Mouse (Mus musculus): ENCODE measurements around the gene Sstr3.

The Sstr3 gene
- long read RNA-seq, experiment 1 = 0 reads
- long read RNA-seq, experiment 2 = 0 reads

DNA sequence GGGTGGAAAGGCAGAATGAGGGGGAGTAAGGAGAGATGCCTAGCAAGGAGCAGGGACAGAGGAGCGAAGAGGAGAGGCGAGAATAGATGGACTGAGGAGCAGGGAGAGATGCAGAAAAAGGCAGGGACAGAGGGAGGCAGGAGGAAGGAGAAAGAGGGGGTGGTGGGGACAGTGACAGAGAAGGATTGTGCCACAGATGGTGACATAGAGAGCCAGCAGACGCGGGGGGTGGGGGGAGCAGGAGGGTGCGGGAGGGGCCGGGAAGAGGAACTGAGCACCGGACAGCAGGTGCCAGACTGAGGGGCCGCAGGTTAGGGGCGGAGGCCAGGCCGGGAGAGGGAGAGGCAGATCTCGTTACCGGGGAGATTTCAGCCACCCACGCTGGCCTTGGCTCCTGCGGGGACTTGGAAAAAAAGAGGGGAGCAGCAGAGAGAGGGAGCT, at the start of gene Sstr3:
Gene Sstr3 (minus strand): TSS at position 125 of the 441 bp plus-strand sequence.
- intact Hi-C loops (cut with DNase I) = loop anchor here (10.0 kb wide), 1 partner anchor 190 kb away; no protein-coding TSS in a partner anchor

DNA sequence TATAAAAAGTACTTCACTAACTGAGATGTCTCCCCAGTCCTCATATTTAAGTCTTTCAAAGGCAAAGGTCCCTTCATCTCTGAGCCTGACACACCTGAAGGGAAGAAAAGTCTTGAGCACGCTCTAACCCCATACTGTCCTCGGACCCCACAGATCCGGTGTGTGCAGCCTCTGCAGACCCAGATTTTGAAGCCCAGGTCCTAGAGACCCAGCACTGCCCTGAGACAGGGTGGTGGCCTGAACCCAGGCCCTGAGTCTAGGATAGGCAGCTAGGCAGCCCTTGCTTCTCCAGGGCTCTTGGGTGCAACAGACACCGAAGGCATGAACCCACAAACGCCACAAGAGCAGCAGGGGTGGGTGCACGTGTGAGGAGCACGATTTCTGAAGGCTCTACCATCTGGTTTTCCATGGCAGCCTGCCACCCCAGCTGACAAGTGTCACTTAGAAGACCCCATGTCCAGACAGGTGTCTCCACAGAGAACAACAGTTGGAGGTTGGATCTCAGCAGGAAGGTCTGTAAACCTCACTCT, 49.5 kb upstream of the Sstr3 start:
- intact Hi-C loops (cut with DNase I) = no loop called here

DNA sequence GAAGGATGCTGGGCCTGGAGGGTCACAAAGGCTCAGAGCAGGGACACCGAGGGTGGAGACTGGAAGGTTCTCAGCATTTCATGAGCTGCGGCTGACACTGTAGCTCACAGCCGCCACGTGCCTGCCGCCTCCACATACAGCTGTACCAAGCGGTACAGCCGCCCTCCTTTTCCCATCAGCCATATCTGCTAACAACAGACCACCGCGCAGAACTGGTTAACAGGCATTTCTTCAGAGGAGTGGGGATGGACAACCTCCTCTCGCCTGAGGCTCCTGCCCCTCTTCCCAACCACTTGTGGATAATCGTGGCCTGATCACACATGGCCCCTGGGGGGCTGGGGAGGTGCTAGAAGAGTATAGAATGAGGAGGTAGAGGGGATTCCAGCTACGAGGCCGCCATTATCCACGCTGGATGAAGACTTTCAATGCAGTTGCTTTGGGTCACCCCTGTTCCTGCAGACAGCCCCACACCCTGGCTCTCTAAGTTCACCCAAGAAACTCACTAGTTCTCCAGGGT, 48.0 kb upstream of the Sstr3 start:
- intact Hi-C loops (cut with DNase I) = no loop called here

DNA sequence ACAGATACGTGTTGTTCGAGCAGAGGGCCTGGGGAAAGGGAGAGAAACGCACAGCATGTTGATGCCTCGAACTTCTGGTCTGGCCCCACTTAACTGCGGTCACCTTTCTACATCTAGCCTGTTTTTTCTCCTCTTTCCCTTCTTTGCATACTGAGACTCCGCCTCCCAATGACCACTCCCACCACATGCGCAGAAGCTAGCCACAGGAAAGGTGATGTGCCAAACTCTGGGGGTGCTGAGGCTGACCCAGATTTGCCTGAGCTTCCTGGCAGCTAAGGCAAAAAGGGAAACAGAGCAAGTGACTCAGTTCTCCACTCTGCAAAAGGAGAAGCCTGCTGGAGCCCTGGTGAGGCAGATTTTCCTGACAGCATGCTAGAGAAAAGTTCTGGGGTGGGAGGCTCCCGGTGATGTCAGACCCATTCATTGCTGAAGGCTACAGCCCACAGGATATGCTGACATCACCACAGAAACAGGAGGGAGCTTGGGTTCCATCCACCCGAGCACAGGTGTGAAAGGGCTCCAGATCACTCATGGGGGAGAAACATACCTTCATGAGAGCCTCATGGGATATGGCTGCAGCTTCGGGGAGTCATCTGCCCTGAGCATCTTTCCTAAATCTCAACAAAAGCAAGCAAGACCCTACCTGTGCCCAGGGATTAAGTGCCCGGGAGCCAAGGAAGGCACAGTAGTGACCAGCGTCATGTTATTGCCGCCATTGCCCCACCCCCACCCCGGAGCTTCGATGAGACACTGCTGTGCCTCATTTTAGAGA, 47.4 kb upstream of the Sstr3 start:
- intact Hi-C loops (cut with DNase I) = no loop called here

DNA sequence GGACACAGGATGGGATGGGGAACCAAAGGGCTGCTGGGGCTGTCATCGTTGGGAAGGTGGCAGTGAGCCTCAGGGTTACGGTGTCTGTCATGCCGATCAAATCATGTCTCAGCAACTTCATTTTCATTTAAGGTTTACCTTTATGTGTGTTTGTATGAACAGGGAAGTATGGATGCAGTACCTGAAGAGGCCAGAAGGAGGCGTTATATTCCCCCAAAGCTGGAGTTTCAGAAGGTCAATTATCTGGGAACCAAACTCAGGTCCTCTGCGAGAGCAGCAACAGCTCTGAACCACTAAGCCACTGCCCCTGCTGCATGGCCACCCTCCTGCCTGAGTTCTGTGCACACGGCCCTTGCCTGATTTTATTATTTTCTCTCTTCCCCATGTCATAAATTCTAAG, 46.3 kb upstream of the Sstr3 start:
- intact Hi-C loops (cut with DNase I) = no loop called here

DNA sequence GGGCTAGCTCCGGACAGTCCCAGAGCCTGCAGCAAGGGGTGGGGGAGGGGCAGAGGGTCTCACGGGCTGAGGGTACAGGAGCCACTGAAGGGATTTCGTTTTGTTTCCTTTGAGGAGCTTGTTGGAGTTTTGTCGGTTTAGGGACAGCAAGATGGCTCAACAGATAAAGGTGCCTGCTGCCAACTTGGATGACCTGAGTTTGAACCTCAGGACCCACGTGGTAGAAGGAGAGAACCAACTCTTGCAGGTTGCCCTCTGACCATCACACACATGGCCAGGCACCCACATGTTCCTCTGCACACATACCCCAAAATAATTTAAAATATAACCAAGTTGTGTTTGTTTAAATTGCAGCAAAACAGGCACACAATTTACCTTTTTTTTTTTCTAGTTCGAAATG, 45.5 kb upstream of the Sstr3 start:
- intact Hi-C loops (cut with DNase I) = loop anchor here (10.0 kb wide), 1 partner anchor 155 kb away; no protein-coding TSS in a partner anchor

DNA sequence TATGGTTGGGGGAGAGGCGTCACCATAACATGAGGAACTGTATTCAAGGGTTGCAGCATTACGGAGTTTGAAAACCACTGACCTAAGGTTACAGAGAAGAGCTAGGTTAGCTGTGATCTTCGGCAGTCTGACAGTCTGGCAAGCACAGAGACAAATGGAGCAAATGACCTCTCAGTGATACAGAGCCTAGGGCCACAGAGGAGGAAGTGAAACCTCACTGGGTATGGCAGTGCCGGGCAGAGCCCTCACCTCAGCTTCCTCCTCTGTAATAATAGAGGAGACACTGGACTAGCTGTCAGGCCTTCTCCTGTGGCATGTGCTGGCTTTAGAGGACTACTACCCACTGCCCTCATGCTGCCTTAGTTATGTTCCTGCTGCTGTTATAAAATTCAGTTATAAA, 44.4 kb upstream of the Sstr3 start:
- intact Hi-C loops (cut with DNase I) = loop anchor here (10.0 kb wide), 1 partner anchor 156 kb away; no protein-coding TSS in a partner anchor

DNA sequence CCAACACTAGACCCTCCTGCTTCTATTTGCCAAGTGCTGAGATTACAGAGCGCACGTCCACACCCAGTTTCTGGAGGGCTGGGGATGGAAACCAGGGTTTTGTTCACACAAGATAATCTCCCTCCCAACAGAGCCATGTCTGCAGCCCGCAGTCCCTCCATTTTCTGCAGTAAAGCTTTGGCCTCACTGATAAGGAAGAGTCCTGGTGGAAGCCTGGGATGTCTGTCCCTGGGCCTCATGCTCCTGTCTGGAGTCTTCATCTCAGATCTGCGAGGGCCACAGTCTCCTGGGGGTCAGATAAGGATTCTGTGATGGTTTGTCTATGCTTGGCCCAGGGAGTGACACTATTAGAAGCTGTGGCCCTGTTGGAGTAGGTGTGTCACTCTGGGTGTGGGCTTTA, 43.6 kb upstream of the Sstr3 start:
- intact Hi-C loops (cut with DNase I) = loop anchor here (10.0 kb wide), 1 partner anchor 157 kb away; no protein-coding TSS in a partner anchor

DNA sequence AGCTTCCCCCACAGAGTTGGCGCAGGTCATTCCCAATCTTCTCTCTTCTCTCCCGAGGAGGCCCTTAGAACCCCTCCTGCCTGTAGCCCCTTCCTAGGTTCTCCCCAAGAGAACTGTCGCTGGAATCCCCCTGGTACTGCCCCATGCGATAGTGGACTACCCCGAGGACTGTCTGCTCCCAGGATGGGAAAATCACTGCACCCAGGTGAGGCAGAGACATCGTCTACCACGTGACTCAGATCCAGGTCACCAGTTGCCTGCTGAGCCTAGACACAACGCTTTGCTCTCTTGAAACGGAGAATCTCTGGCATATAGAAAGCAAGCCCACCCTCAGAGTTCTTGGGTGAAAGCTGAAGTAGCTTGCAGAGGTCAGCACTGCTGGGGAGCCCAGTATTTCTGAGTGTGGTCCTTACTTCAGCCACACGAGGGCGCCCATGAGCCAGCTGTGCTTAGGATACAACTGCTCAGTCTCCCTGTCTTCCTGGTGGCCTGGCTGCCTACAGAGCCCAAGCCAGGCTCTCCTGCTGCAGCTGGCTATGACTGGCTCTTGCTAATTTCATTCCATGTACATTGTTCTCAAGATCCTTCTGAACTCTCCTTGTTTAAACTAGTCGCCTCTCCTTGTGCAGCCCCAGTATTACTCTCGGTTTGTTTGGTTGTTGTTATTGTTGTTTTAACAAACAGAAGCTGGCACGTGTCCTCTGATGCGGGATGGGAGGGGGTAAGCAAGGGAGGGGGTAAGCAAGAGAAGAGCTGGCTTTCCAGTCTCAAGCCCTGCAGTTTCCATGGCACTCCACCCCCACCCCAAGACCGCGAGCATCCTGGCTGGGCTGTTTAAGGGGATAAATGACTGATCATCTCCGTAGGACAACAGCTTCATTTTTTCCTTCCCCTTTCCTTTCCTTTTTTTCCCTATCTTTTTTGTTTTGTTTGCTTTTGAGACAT, 42.8 kb upstream of the Sstr3 start:
- intact Hi-C loops (cut with DNase I) = loop anchor here (10.0 kb wide), 1 partner anchor 157 kb away; no protein-coding TSS in a partner anchor

DNA sequence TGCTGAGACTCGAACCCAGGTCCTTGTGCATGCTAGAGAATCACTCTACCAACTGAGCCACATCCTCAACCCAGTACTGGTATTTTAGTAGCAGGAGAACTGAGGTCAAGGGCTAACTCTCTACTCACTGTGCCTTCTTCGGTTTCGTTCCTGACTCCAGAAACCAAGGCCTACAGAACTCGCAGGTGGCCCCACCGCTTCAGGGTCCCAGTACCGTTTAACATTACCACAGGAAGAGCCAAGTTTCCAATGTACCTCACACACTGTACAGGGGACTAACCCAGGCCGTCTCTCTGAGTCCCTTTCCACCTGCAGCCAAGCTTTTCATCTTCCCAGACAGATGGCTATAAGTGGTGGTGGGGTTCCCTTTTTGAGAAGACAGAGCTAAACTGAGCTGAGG, 40.9 kb upstream of the Sstr3 start:
- intact Hi-C loops (cut with DNase I) = loop anchor here (10.0 kb wide), 1 partner anchor 159 kb away; no protein-coding TSS in a partner anchor

DNA sequence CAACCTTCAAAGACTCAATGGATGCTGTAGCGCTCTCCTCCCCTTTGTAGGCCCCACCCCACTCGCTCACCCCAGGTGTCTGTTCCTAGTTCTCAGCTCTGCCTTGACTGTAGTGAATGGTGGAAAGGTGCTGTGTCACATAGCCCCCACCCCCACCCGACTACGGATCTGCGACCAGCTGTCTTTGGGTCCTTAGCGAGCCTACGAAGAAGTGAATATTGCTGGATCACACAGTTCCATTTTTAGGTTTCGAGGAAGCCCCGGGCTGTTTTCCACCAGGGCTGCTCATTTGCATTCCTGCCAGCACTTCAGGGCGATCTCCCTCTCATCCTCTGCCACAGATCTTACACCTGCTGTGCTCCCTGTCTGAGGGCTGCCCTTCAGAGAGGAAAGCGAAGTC, 38.9 kb upstream of the Sstr3 start:
- intact Hi-C loops (cut with DNase I) = loop anchor here (2.0 to 10.0 kb wide), 2 partner anchors 69 to 161 kb away; no protein-coding TSS in a partner anchor

DNA sequence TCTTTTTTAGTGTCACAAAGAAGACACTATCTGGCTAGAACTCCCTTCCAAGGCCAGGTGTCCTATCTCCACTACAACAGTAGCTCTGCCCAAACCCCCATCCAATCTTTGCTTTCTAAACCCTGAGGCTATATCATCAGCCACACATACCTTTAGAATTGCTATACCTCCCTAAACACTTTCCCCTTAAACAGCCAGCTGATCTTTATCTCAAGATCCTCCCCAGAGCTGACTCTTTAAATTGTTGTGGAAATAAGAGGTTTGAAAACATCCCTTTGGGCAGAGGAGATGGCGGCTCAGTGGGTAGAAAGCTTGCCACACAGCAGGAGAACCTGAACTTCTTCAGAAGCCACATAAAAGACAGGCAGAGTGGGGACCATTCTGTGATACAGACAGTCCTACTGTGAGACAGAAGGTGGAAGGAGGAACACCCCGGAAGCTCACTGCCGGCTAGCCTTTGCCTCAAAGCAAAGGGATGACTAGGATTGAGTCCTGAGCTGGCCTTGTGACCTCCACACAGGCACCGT, 31.9 kb upstream of the Sstr3 start:
- intact Hi-C loops (cut with DNase I) = no loop called here

DNA sequence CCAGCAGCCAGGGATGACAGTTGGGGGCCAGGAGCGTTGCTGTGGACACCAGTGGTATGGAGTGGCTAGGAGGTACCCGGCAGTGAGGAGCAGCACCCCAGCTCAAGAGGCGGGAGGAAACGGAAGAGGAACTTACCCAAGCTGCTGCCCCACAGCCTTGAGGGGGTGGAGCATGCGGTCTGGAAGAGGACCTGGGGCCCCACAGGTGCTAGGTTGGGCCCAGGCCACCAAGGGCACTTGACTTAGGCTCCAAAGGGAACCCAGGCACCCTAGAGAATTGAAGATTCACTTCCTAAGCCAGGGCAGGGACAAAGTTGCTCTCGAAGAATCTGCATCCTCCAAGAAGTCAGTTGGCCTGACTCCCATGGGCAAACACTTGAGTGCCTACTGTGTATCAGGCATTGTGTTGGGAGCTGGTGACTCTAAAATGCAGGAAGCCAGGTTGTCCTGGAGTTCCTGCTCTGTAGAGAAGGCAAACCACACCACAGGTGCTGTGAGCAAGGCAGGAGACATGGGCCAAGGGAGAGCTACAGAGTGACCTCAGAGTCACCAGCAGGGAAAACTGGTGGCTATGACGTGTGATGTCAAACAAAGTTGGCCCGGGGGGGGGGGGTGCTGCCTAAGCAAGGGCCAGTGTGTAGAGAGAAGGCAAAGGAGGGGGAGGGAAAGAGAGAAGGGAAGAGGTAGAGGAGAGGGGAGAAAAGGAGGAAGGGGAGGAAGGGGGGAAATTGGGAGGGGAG, 28.3 kb upstream of the Sstr3 start, which contains the start of gene Rac2:
Gene Rac2 (minus strand): TSS at position 126 of the 740 bp plus-strand sequence.
- intact Hi-C loops (cut with DNase I) = no loop called here

DNA sequence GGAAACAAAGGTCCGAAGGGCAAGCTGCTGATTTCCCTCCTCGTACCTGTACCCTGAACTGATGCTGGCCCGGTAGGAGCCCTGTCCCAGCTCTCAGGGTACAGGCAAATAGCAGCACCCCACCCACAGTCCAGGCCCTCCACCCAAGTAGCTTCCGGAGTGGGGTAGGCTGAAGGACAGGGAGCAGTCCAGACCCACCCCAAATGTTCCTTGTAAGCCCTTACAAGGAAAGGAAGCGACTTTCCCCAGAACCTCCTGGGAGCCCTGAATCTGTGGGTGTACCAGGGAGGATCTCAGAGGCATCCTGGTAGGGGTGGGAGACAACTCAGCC, 27.8 kb upstream of the Sstr3 start:
- intact Hi-C loops (cut with DNase I) = no loop called here

DNA sequence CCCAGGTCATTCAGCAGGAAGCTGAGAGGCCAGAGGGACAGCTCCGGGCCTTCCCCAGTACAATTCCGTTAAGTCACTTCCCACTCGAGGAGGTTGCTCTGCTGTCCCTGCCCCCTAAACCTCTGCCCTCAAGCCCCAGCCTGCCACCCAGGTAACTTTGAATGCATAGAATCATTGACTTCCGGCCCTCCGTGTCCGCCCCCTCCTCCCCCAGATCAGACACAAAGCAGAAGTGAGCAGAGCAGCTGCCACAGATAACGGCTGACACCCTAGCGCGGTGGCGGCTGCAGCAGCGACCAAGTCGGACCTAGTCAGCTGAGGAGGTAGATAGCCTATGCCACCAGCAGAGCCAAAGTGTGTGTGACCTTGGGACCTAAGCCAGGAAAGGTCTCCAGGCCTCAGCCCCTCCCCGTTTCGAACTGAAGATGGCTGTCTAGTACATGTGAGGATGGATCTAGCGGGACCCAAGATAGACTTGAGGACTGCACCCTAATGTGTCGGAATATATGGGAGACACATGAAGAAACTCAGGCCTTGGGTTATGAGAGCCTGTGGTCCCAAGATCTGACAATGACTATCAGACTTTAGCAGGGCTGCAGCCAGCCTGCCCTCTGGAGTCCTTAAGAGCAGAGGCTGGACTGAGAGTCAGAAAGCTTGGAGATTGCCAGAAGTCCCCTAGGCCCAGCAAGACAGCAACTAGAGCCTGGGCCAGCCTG, 27.2 kb upstream of the Sstr3 start:
- intact Hi-C loops (cut with DNase I) = no loop called here

DNA sequence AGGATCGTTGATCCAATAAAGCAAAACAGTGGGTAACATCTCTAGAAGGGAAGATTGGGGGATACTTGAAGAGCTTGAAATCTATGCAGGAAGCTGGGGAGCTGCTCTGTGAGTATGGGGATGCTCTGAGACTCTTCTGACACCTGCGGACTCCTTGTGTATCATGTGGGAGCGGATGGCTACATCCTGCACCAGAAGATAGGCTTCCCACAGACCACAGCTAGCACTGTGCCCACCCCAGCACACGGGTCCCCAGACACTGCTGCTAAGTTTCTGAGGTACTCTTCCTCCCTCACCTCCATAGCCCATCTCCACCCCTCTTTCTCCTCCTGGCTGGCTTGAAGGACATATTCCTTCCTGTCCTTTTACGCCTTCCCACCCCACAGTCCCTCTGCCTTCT, 25.7 kb upstream of the Sstr3 start:
- intact Hi-C loops (cut with DNase I) = no loop called here

DNA sequence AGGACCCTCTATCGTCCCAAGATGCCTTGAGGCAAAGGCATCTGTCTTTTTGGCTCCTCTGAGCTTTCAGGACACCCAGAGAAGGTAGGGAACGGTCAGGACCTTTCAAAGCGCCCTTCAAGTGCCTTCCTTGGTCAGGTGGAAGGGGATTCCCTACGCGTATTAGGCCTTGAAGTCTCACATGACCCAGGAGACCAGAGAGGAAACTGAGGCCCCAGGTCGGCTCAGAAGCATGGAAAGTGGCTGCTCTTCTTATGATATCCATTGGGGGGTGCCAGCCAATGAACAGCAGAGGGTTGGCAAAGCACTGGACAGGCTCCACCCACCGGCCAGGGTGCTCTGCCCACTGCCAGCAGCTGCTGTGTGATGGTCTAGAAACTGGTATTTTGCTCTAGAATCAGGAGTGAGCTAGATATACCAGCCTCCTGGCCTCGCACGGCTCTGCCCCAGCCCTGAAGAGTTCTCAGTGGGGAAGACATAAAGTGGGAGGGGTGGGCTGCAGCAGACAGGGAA, 23.2 kb upstream of the Sstr3 start:
- intact Hi-C loops (cut with DNase I) = no loop called here

DNA sequence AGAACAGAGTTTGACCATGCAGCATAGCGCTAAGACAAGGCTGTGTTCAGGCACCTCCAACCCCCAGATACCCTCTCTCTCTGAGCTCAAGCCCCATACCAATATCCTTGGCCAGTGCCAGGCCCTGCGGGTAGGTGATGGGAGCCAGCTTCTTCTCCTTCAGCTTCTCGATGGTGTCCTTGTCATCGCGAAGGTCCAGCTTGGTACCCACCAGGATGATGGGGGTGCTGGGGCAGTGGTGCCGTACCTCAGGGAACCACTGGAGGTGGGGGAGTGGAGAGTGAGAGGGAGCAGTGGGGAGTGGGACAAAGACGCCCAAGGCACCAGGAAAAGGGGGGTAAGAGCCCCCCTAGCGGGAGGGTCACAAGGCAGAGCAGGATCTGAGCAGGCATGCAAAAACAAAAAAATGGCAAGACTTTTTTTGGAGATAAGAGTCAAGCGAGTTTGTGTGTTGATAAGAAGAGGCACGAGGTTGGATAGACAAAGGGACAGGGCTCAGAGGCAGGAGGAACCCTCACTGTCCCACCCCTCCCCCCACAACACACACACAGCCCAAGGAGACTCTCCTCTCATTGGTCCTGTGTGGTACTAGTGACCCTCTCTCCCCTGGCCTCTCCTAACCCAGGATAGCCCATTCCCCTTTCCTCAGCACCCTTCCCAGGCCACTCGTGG, 20.4 kb upstream of the Sstr3 start:
- intact Hi-C loops (cut with DNase I) = no loop called here

DNA sequence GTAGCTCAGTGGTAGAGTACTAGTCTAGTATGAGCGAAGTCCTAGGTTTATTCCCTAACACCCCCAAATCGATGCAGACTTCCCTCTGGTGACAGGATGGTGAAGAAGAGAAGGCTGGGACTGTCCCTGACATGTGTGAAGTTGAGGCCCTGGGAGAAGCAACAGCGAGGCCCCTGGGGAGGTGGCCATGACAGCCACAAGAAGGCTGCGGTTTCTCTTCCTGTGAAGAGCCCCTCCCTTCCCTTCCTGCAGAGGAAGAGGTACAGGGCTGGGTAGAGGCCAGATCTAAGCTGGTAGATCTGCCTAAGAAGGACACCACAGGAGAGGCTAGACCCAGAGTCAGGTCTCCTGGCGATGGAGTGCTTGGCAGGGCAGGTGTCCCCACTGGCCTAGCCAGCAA, 19.5 kb upstream of the Sstr3 start:
- intact Hi-C loops (cut with DNase I) = no loop called here

All from adrenal gland (tissue).